Mouse (Mus musculus) MEL (cell line): ENCODE measurements at regions not wholly inside any gene's neighbourhood (a gene's known extent, or its start where the extent isn't known, plus 50 kb on each side); places are given as distances from the start of the nearest gene placed in this dataset.

ENCODE experiments used
- DNase-seq: peaks from one replicate; pipeline ENCODE4 v3.0.0; 2011; ENCODE audit warnings: low read depth, low spot score
- H3K27ac ChIP-seq: 2 replicates; pipeline ENCODE4 v1.5.1; 2012; ENCODE audit warnings: low read depth, mild to moderate bottlenecking, control low read depth, low read length, moderate library complexity; ENCODE audit not compliant: control insufficient read depth
- H3K27me3 ChIP-seq, 2 experiments: fragments of 150-350 bp in 1 of 2; sonication (generic) in 1 of 2; 2 replicates each; pipeline ENCODE4 v1.6.1; 2012; ENCODE audit warnings: low read length in 2 of 2, mild to moderate bottlenecking in 2 of 2, improper control_type of control experiment in 1 of 2, moderate library complexity in 1 of 2; ENCODE audit not compliant: insufficient read depth in 2 of 2, control insufficient read depth in 1 of 2
- H3K36me3 ChIP-seq, 2 experiments: 2 replicates each; pipeline ENCODE4 v1.6.1; 2012 to 2014; ENCODE audit warnings: low read length in 2 of 2, improper control_type of control experiment in 1 of 2, inconsistent platforms in 1 of 2, mild to moderate bottlenecking in 1 of 2; ENCODE audit not compliant: insufficient read depth in 2 of 2, control insufficient read depth in 1 of 2
- H3K4me1 ChIP-seq, 2 experiments: fragments of 150-350 bp in 1 of 2; sonication (generic) in 1 of 2; 2 replicates each; pipeline ENCODE4 v1.6.1; 2012; ENCODE audit warnings: low read length in 2 of 2, improper control_type of control experiment in 1 of 2, mild to moderate bottlenecking in 1 of 2; ENCODE audit not compliant: insufficient read depth in 2 of 2, control insufficient read depth in 1 of 2
- H3K4me3 ChIP-seq, 2 experiments: fragments of 150-350 bp in 1 of 2; sonication (generic) in 1 of 2; 2 replicates each; pipeline ENCODE4 v1.5.1; 2012; ENCODE audit warnings: low read depth in 2 of 2, low read length in 2 of 2, mild to moderate bottlenecking in 2 of 2, moderate library complexity in 2 of 2, control low read depth in 1 of 2, improper control_type of control experiment in 1 of 2; ENCODE audit not compliant: control insufficient read depth in 1 of 2, insufficient read depth in 1 of 2
- H3K79me2 ChIP-seq: 2 replicates; pipeline ENCODE4 v1.6.1; 2012; ENCODE audit warnings: mild to moderate bottlenecking, low read length, moderate library complexity; ENCODE audit not compliant: control insufficient read depth, poor library complexity, insufficient read depth
- H3K9ac ChIP-seq: 2 replicates; pipeline ENCODE4 v1.6.1; 2012; ENCODE audit warnings: low read depth, mild to moderate bottlenecking, control low read depth, low read length, moderate library complexity; ENCODE audit not compliant: control insufficient read depth, poor library complexity, severe bottlenecking
- H3K9me3 ChIP-seq: fragments of 150-350 bp; sonication (generic); replicated peaks from 2 replicates; pipeline ENCODE4 v1.6.1; 2012; ENCODE audit warnings: mild to moderate bottlenecking, low read length, improper control_type of control experiment, moderate library complexity; ENCODE audit not compliant: insufficient read depth
- CHD1 ChIP-seq: IDR thresholded peaks from 2 replicates; pipeline ENCODE4 v1.6.1; 2012; ENCODE audit warnings: low read depth, mild to moderate bottlenecking, inconsistent platforms, low read length, improper control_type of control experiment
- E2F4 ChIP-seq: IDR thresholded peaks from 2 replicates; pipeline ENCODE4 v1.6.1; 2011; ENCODE audit warnings: low read depth, low read length, improper control_type of control experiment, borderline replicate concordance
- ETS1 ChIP-seq: IDR thresholded peaks from 2 replicates; pipeline ENCODE4 v1.6.1; 2012; ENCODE audit warnings: low read depth, mild to moderate bottlenecking, inconsistent platforms, low read length, improper control_type of control experiment, moderate library complexity
- JUND ChIP-seq: IDR thresholded peaks from 2 replicates; pipeline ENCODE4 v1.6.1; 2011; ENCODE audit warnings: low read depth, mild to moderate bottlenecking, improper control_type of control experiment, low read length
- KAT2A ChIP-seq: conservative IDR thresholded peaks from 2 replicates; pipeline ENCODE4 v1.6.1; 2012; ENCODE audit warnings: low read depth, low read length, improper control_type of control experiment, inconsistent platforms
- MAFK ChIP-seq: IDR thresholded peaks from 2 replicates; pipeline ENCODE4 v1.6.1; 2011; ENCODE audit warnings: low read depth, mild to moderate bottlenecking, low read length, improper control_type of control experiment, borderline replicate concordance
- MXI1 ChIP-seq: IDR thresholded peaks from 2 replicates; pipeline ENCODE4 v1.6.1; 2011; ENCODE audit warnings: mild to moderate bottlenecking, low read depth, low read length, improper control_type of control experiment
- MYB ChIP-seq: IDR thresholded peaks from 2 replicates; pipeline ENCODE4 v1.6.1; 2011; ENCODE audit warnings: mild to moderate bottlenecking, low read depth, low read length, improper control_type of control experiment
- MYC ChIP-seq: IDR thresholded peaks from 2 replicates; pipeline ENCODE4 v1.6.1; 2011; ENCODE audit warnings: low read depth, mild to moderate bottlenecking, low read length, improper control_type of control experiment, moderate library complexity
- NELFE ChIP-seq: IDR thresholded peaks from 2 replicates; pipeline ENCODE4 v1.6.1; 2011; ENCODE audit warnings: low read depth, low read length, improper control_type of control experiment
- NRF1 ChIP-seq: IDR thresholded peaks from 2 replicates; pipeline ENCODE4 v1.6.1; 2014; ENCODE audit warnings: low read depth, mild to moderate bottlenecking, inconsistent platforms, low read length, improper control_type of control experiment, moderate library complexity; ENCODE audit not compliant: poor library complexity, insufficient read depth, severe bottlenecking
- RAD21 ChIP-seq: IDR thresholded peaks from 2 replicates; pipeline ENCODE4 v1.6.1; 2011; ENCODE audit warnings: mild to moderate bottlenecking, low read depth, low read length, improper control_type of control experiment
- RCOR1 ChIP-seq: IDR thresholded peaks from 2 replicates; pipeline ENCODE4 v1.6.1; 2012; ENCODE audit warnings: low read depth, mild to moderate bottlenecking, inconsistent platforms, low read length, improper control_type of control experiment
- SIN3A ChIP-seq: IDR thresholded peaks from 2 replicates; pipeline ENCODE4 v1.6.1; 2012; ENCODE audit warnings: low read length, improper control_type of control experiment, inconsistent platforms
- SMC3 ChIP-seq: IDR thresholded peaks from 2 replicates; pipeline ENCODE4 v1.6.1; 2011; ENCODE audit warnings: low read depth, low read length, improper control_type of control experiment
- UBTF ChIP-seq: IDR thresholded peaks from 2 replicates; pipeline ENCODE4 v1.6.1; 2012; ENCODE audit warnings: low read depth, mild to moderate bottlenecking, inconsistent platforms, low read length, improper control_type of control experiment, moderate library complexity, borderline replicate concordance; ENCODE audit not compliant: insufficient read depth
- USF2 ChIP-seq, 2 experiments: IDR thresholded peaks; 2 replicates each; pipeline ENCODE4 v1.6.1; 2011 to 2012; ENCODE audit warnings: improper control_type of control experiment in 2 of 2, low read length in 2 of 2, borderline replicate concordance in 1 of 2, inconsistent platforms in 1 of 2, low read depth in 1 of 2, mild to moderate bottlenecking in 1 of 2; ENCODE audit not compliant: insufficient read depth in 1 of 2
- ZC3H11A ChIP-seq: IDR thresholded peaks from 2 replicates; pipeline ENCODE4 v1.6.1; 2012; ENCODE audit warnings: low read depth, mild to moderate bottlenecking, inconsistent platforms, low read length, improper control_type of control experiment
- ZKSCAN1 ChIP-seq: IDR thresholded peaks from 2 replicates; pipeline ENCODE4 v1.6.1; 2012; ENCODE audit warnings: low read depth, mild to moderate bottlenecking, inconsistent platforms, low read length, improper control_type of control experiment, moderate library complexity
- ZNF384 ChIP-seq: IDR thresholded peaks from 2 replicates; pipeline ENCODE4 v1.6.1; 2012; ENCODE audit warnings: low read depth, mild to moderate bottlenecking, inconsistent platforms, low read length, improper control_type of control experiment

DNA sequence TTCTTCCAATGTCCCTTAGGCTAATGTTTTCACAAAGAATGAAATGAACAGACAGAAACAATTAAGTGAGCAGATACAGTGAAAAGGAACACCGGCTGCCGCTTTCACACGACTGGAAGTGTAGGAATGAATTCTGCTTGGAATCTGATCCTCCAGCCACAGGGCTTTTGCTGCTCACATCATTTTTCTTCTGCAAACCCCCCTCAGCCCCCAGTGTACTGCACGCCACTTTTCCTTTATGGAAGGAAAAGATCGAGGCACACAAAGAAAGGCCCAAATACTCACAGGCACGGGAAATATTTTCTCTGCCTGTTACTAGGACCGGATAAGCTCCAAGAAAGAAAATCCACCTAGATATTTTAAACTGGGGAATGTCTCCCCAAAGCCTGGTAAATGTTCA, 452.5 kb upstream of the Ubash3b start:
- H3K27me3 ChIP-seq, result no peaks in the 10 kb centered on the region
- DNase-seq, result no peak
- H3K79me2 ChIP-seq, result no peaks in the 10 kb centered on the region
- TF ChIP-seq ZNF384 (no peak), MAFK (no peak), NRF1 (no peak), ETS1 (no peak), USF2 (IDR thresholded peaks at IDR 0.05; ENCODE audit: borderline replicate concordance in 1 of 2, insufficient read depth in 1 of 2, low read depth in 1 of 2, low read length in 2 of 2) (no peak), UBTF (no peak), JUND (no peak), ZKSCAN1 (no peak), SIN3A (no peak), MXI1 (no peak), RAD21 (no peak), MYB (no peak), E2F4 (no peak), MYC (no peak), CHD1 (no peak), ZC3H11A (no peak), KAT2A (no peak), SMC3 (no peak)
- TF ChIP-seq, all 39 proteins: peak for 0
- H3K9ac ChIP-seq, result no peak overlapping the region
- no peaks in the 10 kb centered on the region for H3K4me1 ChIP-seq
- no peaks in the 10 kb centered on the region for H3K36me3 ChIP-seq
- no peak overlapping the region for H3K27ac ChIP-seq
- no peak overlapping the region for H3K4me3 ChIP-seq
- H3K9me3 ChIP-seq, result no peaks in the 10 kb centered on the region

DNA sequence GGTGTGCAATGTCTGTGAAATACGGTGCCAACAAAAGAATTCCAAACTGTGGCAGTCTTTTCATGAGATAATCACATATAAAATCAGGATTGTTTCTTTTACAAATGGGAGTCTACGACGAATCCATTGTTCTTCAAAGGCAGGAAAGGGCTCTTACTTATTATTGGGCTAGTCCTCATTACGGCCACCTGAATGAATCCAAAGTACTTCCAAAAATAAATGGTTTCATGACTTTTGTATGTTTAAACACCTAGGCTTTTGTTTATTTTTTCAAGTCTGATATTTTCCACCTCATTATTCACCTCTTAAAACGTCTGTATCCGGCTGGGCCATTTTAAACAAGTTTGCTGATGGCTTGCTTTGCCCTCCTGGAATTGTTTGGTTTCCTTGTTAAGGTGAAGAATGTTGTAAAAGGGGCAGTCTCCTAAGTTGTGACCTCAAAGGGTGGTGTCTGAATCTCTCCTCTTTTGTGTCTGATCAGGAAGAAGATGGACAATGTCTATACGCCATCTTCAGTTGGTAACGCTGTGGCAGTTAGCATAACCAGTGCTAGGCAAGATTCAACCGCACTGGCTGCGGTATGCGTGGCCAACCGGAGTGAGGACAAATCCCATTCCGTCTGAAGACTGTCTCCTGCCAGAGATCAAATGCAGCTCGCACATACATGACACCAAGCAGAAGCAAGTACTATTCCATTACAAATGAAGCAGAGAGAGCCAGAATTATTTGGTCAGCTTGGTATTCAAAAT, 451.5 kb upstream of the Ubash3b start:
- H3K27ac ChIP-seq, result no peak overlapping the region
- TF ChIP-seq SMC3 (no peak), NELFE (no peak), SIN3A (no peak), RCOR1 (no peak)
- no peaks in the 10 kb centered on the region for H3K27me3 ChIP-seq
- no peaks in the 10 kb centered on the region for H3K9me3 ChIP-seq
- DNase-seq, result no peak
- H3K9ac ChIP-seq, result no peak overlapping the region
- H3K4me3 ChIP-seq, result no peak overlapping the region
- no peaks in the 10 kb centered on the region for H3K4me1 ChIP-seq
- H3K36me3 ChIP-seq, result no peaks in the 10 kb centered on the region
- no peaks in the 10 kb centered on the region for H3K79me2 ChIP-seq
